Mouse (Mus musculus): ENCODE data around the gene Igf2bp1.

DNA sequence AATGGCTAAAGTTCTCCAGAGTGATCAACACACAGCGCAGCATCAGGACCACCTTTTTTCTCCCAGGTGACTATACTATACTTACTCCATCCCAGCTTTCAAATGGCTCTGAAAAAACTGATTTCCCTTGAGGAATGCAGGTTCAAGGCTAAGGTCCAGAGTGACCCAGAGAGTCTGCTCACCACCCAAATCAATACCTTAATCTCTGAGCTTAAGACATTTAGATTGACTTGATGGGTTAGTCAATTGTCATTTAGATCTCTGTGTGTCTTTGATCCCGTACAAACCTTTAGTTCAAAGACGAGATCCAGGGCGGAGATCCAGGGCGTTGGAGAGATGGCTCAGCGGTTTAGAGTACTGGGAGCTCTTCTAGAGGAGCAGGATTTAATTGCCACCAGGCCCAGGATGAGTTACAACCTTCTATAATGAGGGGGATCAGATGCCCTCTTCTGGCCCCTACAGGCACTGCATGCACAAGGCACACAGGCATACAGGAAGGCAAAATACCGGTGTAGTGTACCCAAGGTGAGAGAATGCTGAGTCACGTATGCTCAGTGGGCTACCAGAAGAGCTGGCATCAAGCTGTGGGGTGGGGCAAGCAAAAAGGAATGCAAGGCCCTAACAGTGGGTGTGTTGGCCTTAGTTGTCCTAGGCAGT is 24.9 kb downstream of the Igf2bp1 start:
- TF ChIP-seq CTCF (IDR thresholded peaks at IDR 0.05) (peak; percentile 65), POLR2A (IDR thresholded peaks at IDR 0.05; ENCODE audit: insufficient read depth, low read depth, low read length) (no peak)
